Mouse (Mus musculus): ENCODE results near the gene Dysf. TPM values are rescaled to one million over a fixed set of nuclear protein-coding genes. Genes with fewer than 3 reads are reported as not detected.

The Dysf gene
- polyA plus RNA-seq, 1 experiment from 2014 or later = 1.5 TPM

GRCm38 (mm10) chr6:84053874-84054530 lies 45.6 kb downstream of the Dysf start:
- Histone ChIP-seq H3K9ac (replicated peaks) (no peak overlapping the region), H3K4me1 (no peaks in the 10 kb centered on the region), H3K27me3 (no peaks in the 10 kb centered on the region), H3K4me3 (no peak overlapping the region), H3K4me2 (replicated peaks) (no peak overlapping the region), H3K36me3 (no peaks in the 10 kb centered on the region), H3K9me3 (no peaks in the 10 kb centered on the region), H3K27ac (replicated peaks) (no peak overlapping the region)
- 85% methylated on average over 9 of the region's 9 CpGs for WGBS
- ATAC-seq (replicated peaks) = no peak

GRCm38 (mm10) chr6:84055619-84056018 lies 47.2 kb downstream of the Dysf start:
- WGBS = 68% methylated on average over 1 of the region's 1 CpGs
- Histone ChIP-seq H3K27ac (replicated peaks) (no peak overlapping the region), H3K36me3 (no peaks in the 10 kb centered on the region), H3K27me3 (no peaks in the 10 kb centered on the region), H3K9me3 (no peaks in the 10 kb centered on the region), H3K4me2 (replicated peaks) (no peak overlapping the region), H3K4me3 (no peak overlapping the region), H3K4me1 (no peaks in the 10 kb centered on the region), H3K9ac (replicated peaks) (no peak overlapping the region)
- ATAC-seq (replicated peaks) = no peak

- 89% methylated on average over 8 of the region's 8 CpGs for WGBS
- no peaks in the 10 kb centered on the region for H3K9me3 ChIP-seq
- no peak overlapping the region for H3K27ac ChIP-seq (replicated peaks)
- H3K4me1 ChIP-seq = no peaks in the 10 kb centered on the region
- no peak overlapping the region for H3K9ac ChIP-seq (replicated peaks)
- H3K4me2 ChIP-seq (replicated peaks) = no peak overlapping the region
- no peaks in the 10 kb centered on the region for H3K36me3 ChIP-seq
- no peak for ATAC-seq (replicated peaks)
- no peaks in the 10 kb centered on the region for H3K27me3 ChIP-seq
- no peak overlapping the region for H3K4me3 ChIP-seq
These were observed 48.8 kb downstream of the Dysf start for GRCm38 (mm10) chr6:84057216-84057615.

- WGBS = 73% methylated on average over 5 of the region's 5 CpGs
These were observed 50.3 kb downstream of the Dysf start for GRCm38 (mm10) chr6:84058671-84059141.

GRCm38 (mm10) chr6:84059771-84060414 lies 51.5 kb downstream of the Dysf start:
- H3K27ac ChIP-seq (replicated peaks) = no peak overlapping the region
- no peak overlapping the region for H3K9ac ChIP-seq (replicated peaks)
- no peak overlapping the region for H3K4me2 ChIP-seq (replicated peaks)

More at GRCm38 (mm10) chr6:84058671-84059141, 50.3 kb downstream of the Dysf start:
- Histone ChIP-seq H3K9ac (replicated peaks) (no peak overlapping the region), H3K4me2 (replicated peaks) (no peak overlapping the region), H3K4me3 (no peak overlapping the region), H3K4me1 (no peaks in the 10 kb centered on the region), H3K9me3 (no peaks in the 10 kb centered on the region), H3K27ac (replicated peaks) (no peak overlapping the region), H3K36me3 (no peaks in the 10 kb centered on the region), H3K27me3 (no peaks in the 10 kb centered on the region)
- ATAC-seq (replicated peaks) = no peak

GRCm38 (mm10) chr6:84061328-84061727 lies 52.9 kb downstream of the Dysf start:
- Histone ChIP-seq H3K4me1 (no peaks in the 10 kb centered on the region), H3K9ac (replicated peaks) (no peak overlapping the region), H3K27me3 (no peaks in the 10 kb centered on the region), H3K4me3 (no peak overlapping the region), H3K9me3 (no peaks in the 10 kb centered on the region), H3K36me3 (no peaks in the 10 kb centered on the region), H3K4me2 (replicated peaks) (no peak overlapping the region), H3K27ac (replicated peaks) (no peak overlapping the region)
- 6% methylated on average over 5 of the region's 5 CpGs for WGBS
- no peak; the same call in 1 of the 2 replicates for ATAC-seq (replicated peaks)

More at GRCm38 (mm10) chr6:84059771-84060414, 51.5 kb downstream of the Dysf start:
- Histone ChIP-seq H3K9me3 (no peaks in the 10 kb centered on the region), H3K27me3 (no peaks in the 10 kb centered on the region), H3K4me1 (no peaks in the 10 kb centered on the region), H3K4me3 (no peak overlapping the region), H3K36me3 (no peaks in the 10 kb centered on the region)
- ATAC-seq (replicated peaks) = no peak
- WGBS = 41% methylated on average over 4 of the region's 4 CpGs

GRCm38 (mm10) chr6:84062541-84062940 lies 54.2 kb downstream of the Dysf start:
- Histone ChIP-seq H3K9ac (replicated peaks) (no peak overlapping the region), H3K4me3 (no peak overlapping the region), H3K4me2 (replicated peaks) (no peak overlapping the region), H3K36me3 (no peaks in the 10 kb centered on the region), H3K4me1 (no peaks in the 10 kb centered on the region), H3K27me3 (no peaks in the 10 kb centered on the region), H3K27ac (replicated peaks) (no peak overlapping the region), H3K9me3 (no peaks in the 10 kb centered on the region)
- WGBS = 74% methylated on average over 5 of the region's 5 CpGs
- ATAC-seq (replicated peaks) = no peak

GRCm38 (mm10) chr6:84068236-84068635 lies 59.8 kb downstream of the Dysf start:
- Histone ChIP-seq H3K4me3 (no peak overlapping the region), H3K27me3 (no peaks in the 10 kb centered on the region), H3K36me3 (no peaks in the 10 kb centered on the region), H3K4me2 (replicated peaks) (no peak overlapping the region), H3K4me1 (no peaks in the 10 kb centered on the region), H3K27ac (replicated peaks) (no peak overlapping the region), H3K9me3 (no peaks in the 10 kb centered on the region), H3K9ac (replicated peaks) (no peak overlapping the region)
- 95% methylated on average over 5 of the region's 5 CpGs for WGBS
- no peak for ATAC-seq (replicated peaks)

- no peak for ATAC-seq (replicated peaks)
- Histone ChIP-seq H3K4me2 (replicated peaks) (no peak overlapping the region), H3K27me3 (no peaks in the 10 kb centered on the region), H3K9me3 (no peaks in the 10 kb centered on the region), H3K4me3 (no peak overlapping the region), H3K36me3 (no peaks in the 10 kb centered on the region), H3K4me1 (no peaks in the 10 kb centered on the region), H3K27ac (replicated peaks) (no peak overlapping the region), H3K9ac (replicated peaks) (no peak overlapping the region)
- 84% methylated on average over 6 of the region's 6 CpGs for WGBS
These were observed 61.9 kb downstream of the Dysf start for GRCm38 (mm10) chr6:84070251-84070650.

- no peak overlapping the region for H3K4me3 ChIP-seq
- no peaks in the 10 kb centered on the region for H3K36me3 ChIP-seq
- H3K9ac ChIP-seq (replicated peaks) = no peak overlapping the region
- no peaks in the 10 kb centered on the region for H3K9me3 ChIP-seq
- no peak overlapping the region for H3K27ac ChIP-seq (replicated peaks)
- H3K4me1 ChIP-seq = no peaks in the 10 kb centered on the region
- no peak for ATAC-seq (replicated peaks)
- no peaks in the 10 kb centered on the region for H3K27me3 ChIP-seq
- 72% methylated on average over 9 of the region's 9 CpGs for WGBS
- H3K4me2 ChIP-seq (replicated peaks) = no peak overlapping the region
These were observed 64.2 kb downstream of the Dysf start for GRCm38 (mm10) chr6:84072574-84072973.

GRCm38 (mm10) chr6:84078172-84078571 lies 69.8 kb downstream of the Dysf start:
- H3K9ac ChIP-seq (replicated peaks) = no peak overlapping the region
- WGBS = 41% methylated on average over 1 of the region's 1 CpGs
- no peak overlapping the region for H3K27ac ChIP-seq (replicated peaks)
- no peak overlapping the region for H3K4me2 ChIP-seq (replicated peaks)
- H3K4me1 ChIP-seq = no peaks in the 10 kb centered on the region
- no peaks in the 10 kb centered on the region for H3K36me3 ChIP-seq
- no peak for ATAC-seq (replicated peaks)
- H3K9me3 ChIP-seq = no peaks in the 10 kb centered on the region
- H3K27me3 ChIP-seq = no peaks in the 10 kb centered on the region
- H3K4me3 ChIP-seq = no peak overlapping the region

GRCm38 (mm10) chr6:84080631-84081030 lies 72.2 kb downstream of the Dysf start:
- ATAC-seq (replicated peaks) = no peak
- Histone ChIP-seq H3K27me3 (no peaks in the 10 kb centered on the region), H3K4me2 (replicated peaks) (no peak overlapping the region), H3K9ac (replicated peaks) (no peak overlapping the region), H3K27ac (replicated peaks) (no peak overlapping the region), H3K9me3 (no peaks in the 10 kb centered on the region), H3K36me3 (no peaks in the 10 kb centered on the region), H3K4me1 (no peaks in the 10 kb centered on the region), H3K4me3 (no peak overlapping the region)
- WGBS = 38% methylated on average over 3 of the region's 3 CpGs

All from forebrain, embryonic 15.5 days (tissue).